Mouse (Mus musculus) megakaryocyte progenitor cell, adult 5-6 weeks (primary cell): ENCODE results near the gene Mpnd. TPM values are rescaled to one million over a fixed set of nuclear protein-coding genes. Genes with fewer than 3 reads are reported as not detected.

Experiments
- ATAC-seq: replicated peaks from 2 replicates; pipeline ENCODE4 v1.8.0; 2016; ENCODE audit warnings: mild to moderate bottlenecking, moderate TSS enrichment, inconsistent platforms; ENCODE audit not compliant: poor library complexity
- total RNA-seq, 2 experiments: library from RNA; stranded (forward) in 1 of 2; stranded (reverse) in 1 of 2; fragments of 157-497, 149-512 nt in 1 of 2; fragments of 200-1000 nt in 1 of 2; gene quantifications; 2 replicates each; pipeline versions ENCODE4 v1.2.3 to v1.2.4; 2015 to 2017

The Mpnd gene
- total RNA-seq, 2 experiments from 2014 or later, result 9.2 to 92.5 TPM

DNA sequence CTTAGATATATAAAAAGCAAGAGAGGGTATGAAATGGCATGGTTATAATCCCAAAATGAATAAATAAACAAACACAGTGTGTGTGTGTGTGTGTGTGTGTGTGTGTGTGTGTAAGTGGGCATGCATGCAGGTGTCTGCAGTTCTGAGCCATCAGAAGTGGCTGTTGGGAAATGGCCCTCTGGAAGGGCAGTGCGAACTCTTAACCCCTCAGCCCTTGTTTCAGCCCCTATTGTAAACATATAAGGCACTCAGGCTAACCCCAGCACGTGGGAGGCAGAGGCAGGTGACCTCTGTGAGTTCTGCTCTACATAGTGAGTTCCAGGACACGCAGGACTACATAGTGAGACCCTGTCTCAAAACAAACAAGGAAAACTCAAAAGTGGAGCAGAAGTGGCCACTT lies 28.2 kb upstream of the Mpnd start:
- no peak for ATAC-seq

DNA sequence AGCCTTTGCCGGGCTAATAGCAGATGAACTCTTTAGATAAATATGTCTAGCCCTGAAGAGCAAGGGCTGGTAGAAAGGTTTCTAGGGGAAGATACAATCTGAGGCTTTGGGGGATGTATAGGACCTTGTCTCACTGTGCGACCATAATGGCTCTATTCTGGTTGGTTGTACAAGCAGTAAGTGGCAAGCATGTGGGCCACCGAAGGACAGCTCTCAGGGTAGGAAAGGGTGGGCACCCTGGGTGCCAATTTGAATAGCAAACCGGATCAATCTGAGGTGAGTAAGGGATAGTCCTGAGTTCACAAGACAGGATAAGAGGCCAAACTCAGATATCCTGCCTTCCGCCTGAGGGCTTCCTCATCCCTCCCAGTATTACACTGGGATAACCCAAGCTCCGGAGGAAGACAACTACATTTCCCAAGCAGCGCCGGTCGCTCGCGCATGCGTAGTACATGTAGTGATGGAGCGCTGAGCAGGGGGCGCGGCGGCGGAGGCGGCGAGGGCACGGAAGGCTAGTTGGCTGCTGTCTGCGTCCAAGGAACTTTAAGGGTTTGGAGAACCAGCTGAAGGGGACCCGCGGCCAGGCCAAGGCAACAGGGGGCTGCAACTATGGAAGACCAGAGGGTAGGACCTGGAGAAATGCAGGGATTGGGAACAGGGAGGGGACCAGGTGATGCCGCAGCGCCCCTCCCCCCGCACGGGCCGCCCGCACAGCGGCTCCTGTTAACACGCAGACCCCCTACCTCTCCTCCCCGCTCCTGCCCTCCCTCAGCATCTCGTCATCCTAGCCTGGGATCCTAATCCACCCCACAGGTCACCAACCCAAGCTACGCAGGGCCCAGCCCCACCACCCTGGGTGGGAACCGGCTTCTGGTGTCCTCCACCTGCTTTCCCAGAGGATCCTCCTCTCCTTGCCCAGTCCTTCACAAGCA lies 19.2 kb upstream of the Mpnd start, which contains the start of gene Fsd1:
TSS of gene Fsd1 (plus strand) at position 480 of the 932 bp plus-strand sequence.
- peak; percentile 29; the same call in 1 of the 2 replicates for ATAC-seq

DNA sequence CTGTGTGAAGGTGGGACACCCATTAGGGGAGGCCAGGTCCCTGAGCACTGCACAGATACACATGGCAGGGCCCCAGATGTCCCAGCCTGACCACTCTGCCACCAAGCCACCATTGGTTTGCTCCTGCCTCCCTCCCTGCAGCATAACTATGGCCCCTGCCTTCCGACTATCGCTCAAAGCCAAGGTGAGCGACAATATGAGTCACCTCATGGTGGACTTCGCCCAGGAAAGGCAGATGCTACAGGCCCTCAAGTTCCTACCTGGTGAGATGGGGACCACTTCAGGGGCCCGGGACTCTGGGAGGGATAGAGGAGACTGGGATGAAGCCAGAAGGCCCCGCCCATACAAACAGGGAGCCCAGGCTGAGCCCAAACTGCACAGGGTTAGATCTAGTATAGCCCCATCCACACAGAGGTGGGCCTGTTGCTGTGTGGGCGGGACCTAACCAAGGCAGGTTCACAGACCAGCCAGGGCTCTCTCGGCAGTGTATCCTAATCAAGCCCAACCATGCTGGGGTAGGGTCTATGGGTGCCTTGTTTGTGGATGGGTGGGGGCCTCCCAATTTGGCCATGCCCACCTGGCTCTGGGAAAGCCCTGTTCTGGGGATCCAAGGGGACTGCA lies 15.1 kb upstream of the Mpnd start:
- no peak for ATAC-seq

DNA sequence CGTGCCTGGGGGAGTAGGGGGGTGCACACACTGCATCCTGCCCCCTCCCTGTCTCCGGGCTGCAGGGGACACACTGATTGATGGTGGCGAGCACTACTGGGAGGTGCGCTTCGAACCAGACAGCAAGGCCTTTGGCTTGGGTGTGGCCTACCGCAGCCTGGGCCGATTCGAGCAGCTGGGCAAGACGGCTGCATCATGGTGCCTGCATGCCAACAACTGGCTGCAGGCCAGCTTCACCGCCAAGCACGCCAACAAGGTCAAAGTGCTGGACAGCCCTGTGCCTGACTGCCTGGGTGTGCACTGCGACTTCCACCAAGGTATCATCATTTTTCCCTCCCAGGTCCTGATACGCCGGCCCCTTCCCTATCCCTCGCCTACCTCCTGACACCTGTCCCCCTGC lies 9.5 kb upstream of the Mpnd start:
- ATAC-seq, result no peak

DNA sequence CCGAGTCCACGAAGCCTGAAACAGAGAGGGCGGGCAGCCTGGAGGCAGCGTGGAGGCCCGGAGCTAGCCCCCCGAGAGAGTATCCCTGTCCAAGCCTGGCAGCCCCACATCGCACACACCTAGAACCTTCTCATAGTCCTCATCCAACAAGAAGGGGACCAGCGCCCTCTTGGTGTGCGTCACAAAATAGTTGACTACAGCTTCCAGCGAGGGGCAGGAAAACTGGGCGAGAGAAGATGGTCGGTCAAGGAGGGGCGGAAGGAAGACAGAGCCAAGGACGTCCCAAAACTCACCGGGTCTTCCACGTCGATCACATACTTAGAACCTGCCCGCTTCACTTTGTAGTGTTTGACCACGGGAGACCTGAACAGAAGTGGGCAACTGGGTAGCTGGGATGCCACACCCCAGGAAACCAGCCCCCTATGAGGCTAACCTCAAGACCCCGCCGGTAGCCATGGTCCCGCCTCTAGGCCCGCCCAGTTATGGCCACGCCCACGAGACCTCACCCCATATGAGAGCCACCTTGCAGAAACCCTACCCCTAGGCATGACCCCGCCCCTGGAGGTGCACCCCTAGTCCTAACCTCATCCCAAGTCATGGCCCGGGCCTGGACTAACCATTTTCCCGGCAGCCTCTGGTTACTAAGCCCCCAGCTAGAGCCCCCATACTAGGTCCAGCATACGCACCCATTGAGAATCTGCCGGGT lies 5.6 kb upstream of the Mpnd start:
- no peak for ATAC-seq

DNA sequence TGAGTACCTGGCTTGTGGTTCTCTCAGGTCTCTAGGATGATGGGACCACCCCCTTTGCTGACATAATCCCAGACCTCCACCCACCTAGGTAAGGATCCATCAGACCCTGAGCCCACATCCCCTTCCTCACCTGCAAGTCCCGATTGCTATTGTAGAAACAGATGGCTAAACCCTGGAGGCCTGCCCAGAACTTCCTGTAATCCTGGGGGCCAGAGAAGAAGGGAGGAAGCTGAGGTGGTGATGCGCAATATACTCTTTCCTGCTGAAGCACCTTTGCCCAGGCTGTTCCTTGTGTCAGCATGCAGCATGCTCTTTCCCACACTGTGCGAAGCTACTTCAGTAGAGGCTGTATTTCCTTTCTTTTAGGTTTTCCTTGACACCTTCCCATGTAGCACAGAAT lies 2.5 kb upstream of the Mpnd start:
- ATAC-seq, result peak; percentile 70

DNA sequence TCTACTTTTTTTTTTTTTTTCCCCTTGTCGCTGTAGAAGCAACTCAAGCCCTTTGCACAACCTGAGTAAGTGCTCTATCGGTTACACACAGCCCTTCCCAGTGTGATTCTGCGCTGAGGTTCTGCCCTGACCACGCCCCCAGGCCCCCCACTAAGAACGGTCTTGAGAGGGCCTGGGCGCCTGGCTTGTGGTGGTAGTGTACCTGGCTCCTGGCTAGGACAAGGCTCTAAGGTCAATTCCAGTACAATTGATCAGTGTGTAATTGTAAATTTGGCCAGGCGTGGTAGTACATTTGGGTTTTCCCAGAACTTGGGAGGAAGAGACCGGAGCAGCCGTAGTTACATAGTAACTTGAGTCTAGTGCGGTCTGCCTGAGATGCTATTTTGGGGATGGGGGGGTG lies 1.4 kb downstream of the Mpnd start:
- no peak for ATAC-seq

DNA sequence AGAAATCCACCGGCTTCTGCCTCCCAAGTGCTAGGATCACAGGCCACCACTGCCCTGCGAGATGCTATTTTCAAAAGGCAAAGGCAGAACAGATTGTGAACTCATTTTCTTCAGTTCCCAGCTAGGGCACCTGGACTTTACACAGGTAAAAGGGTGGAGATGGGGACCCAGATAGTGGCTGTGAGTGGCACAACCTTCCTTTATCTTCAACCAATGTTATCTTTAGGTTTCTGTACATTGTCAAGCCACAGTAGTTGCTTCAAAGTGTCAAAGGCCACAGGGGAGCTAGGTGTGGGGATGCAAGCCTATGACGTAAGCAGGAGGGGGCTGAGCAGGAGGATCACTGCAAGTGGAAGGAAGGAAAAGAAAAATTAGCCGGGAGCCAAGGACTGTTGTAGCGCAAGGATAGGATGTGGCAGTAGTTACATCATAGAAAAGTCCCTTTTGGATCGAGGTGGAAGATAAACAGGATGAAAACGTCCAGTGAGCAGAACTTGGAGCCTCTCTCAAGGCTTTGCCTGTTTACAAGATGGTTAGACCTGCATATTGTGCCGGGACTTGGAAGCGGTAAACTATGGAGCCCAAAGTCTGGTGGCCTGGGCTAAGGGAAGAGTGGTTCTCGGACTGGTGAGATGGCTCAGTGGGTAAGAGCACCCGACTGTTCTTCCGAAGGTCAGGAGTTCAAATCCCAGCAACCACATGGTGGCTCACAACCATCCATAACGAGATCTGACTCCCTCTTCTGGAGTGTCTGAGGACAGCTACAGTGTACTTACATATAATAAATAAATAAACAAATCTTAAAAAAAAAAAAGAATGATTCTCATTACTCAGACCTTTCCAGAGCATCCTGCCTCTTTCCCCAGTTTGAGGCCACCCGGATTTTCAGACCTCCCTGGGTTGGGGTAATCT lies 2.2 kb downstream of the Mpnd start:
- no peak for ATAC-seq

DNA sequence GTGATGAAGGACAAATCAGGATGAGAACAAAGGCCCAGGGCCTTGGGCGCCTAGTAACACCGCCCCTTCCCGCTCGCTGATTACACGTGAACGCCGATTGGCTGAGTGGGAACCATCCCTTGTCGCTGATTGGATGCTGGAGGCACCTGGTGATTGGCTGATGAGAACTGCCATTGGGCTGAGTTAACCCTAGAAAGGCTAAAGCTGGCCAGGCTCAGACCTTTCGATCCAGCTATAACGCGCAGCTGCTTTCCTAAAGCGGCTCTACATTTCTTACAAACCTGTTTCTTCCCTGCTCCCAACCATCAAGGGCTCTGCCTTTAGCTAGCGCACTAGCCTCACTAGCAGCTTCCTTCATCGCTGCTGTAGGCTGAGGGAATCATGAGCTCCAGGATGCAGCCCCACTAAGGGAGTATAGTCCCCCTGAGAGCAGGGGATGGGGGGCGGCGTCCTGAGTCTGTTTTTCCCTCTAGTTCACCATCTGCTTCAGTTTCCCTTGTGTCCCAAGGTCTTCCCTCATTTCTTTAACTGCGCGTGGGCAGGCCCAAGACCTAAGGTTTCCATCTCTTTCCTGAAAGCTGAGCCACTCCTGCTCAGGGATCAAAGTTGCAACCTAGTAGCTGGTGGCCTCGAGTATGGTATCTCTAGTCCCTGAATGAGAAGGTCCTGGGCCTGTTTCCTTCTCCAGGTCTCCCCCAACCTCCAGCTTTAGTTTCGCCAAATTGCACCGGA lies 3.0 kb downstream of the Mpnd start:
- ATAC-seq, result peak; percentile 84

DNA sequence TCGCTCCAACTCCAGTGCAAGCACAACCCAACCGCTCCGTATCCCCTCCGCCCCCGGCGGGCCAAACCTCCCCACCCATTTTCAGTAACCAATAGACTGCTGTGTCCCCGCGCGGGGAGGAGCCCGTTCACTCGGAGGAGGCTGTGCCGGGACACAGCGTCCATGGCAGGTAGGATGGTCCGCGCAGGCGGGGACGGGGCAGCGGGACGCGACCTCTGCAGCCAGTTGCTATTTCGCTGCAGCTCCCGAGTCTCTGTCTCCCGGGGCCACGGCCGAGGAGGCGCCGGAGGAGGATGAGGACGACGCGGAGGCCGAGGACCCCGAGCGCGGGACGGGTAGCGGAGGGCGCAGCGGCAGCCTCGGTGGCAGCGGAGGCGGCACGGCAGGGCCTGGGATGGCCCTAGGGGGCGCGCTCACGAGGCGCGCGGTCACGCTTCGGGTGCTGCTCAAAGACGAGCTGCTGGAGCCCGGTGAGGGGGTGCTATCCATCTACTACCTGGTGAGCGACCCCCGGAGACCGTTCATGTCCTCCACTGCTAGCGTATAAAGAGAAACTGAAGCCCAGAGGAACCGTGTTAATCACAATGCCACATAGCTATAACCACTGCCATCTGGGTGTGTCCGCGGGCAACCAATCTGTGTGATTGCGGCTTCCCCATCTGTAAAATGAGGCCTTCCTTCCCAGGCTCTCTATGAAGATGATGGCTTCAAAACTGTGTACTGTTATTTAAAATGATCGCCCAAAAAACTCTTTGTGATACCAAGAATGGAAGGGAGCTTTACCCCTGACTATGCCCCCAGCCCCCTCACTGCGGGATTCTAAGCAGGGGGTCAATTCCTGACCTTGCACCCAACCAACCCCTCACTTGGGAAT lies 3.8 kb downstream of the Mpnd start:
- peak; percentile 80 for ATAC-seq

DNA sequence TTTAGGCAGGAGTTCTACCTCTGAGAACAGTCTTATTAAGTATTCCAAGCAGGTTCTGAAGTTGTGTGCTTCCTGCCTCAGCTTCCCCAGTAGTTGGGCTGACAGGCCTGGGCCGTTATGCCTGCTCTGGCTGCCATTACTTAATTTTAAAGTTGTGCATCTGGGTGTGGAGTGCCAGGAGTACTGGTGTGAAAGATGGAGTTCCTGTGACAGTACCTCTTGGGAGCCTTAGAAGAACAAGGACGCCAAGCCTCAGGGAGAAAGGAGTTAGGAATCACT lies 4.4 kb downstream of the Mpnd start:
- no peak for ATAC-seq

DNA sequence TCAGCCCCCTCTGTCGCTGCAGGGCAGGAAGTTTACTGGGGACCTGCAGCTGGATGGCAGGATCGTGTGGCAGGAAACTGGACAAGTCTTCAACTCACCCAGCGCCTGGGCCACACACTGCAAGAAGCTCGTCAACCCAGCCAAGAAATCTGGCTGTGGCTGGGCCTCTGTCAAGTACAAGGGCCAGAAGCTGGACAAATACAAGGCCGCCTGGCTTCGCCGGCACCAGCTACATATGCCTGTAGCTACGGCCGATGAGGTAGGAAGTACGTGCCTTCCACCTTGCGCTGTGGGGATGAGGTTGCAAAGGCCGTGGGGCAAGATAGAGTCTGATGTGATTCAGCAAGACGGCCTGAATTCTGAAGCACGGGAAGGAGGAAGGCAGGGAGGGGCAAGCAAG lies 4.7 kb downstream of the Mpnd start:
- no peak for ATAC-seq

DNA sequence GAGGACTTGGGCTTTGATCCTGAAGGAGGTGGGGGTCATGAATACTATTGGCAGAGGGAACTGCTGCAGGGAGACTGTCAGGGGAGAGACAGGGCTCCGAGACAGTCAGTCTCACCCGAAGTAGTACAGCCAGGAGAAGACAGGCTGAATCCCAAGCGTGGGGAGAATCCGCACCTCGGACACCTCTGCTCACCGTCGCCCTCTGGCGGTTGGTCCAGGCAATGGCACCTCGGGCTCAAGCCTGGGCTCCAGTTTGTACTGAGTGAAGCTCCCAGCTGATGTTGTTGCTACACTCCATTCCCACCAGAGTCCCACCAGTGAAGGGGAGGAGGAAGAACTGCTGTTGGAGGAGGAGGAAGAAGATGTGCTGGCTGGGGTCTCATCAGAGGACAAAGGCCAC lies 5.2 kb downstream of the Mpnd start:
- peak; percentile 55 for ATAC-seq

DNA sequence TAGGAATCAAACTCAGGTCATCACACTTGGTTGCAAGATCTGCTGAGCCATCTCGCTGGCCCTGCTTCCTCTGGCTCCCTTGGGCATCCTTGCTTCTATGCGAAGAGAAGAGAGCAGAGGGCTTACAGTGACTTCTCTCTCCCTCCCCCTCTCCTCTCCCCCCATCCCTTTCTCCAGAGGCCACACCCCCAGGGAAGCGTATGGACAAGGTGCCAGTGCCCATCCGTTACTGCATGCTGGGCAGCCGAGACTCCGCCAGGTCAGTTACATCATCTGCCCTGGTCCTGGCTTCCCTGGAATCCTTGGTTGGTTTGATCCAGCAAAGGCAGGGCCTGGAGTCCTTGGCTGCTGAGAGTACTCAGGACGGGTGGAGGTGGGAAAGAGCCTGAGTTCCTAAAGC lies 5.9 kb downstream of the Mpnd start:
- no peak for ATAC-seq

DNA sequence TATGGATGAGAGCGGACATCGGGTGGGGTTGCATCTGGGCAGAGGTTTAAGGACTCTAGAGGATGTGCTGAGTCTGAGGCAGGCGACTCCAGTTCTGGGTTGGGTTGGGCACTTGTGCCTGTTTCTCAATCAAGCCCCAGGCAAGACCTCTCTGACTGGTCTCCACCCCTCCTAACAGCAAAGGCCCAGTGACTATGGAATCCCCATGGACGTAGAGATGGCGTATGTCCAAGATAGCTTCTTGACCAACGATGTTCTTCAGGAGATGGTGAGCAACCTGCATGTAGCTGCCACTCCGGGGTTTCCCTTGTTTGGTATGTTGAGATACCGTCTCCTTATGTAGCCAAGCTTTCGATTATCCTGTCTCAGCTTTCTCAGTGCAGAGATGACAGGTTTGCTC lies 9.8 kb downstream of the Mpnd start:
- no peak for ATAC-seq

DNA sequence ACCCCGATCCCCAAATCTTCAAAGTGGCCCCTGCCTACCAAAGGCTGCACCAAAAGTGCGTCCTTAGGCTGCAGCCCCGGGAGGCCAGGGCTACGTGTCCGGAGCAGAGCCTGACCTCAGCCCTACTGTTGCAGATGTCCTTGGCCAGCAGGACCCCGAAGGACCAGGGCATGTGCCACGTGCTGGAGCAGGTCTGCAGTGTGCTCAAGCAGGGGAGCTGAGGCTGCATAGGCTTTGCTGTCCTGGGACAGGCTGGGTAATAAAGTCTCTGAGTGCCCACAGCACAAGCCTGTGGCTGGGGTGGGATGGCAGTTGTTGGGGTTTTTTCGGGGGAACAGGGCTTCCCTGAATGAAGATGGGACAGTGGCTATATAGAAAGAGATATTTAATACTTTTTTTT lies 10.9 kb downstream of the Mpnd start:
- no peak for ATAC-seq

DNA sequence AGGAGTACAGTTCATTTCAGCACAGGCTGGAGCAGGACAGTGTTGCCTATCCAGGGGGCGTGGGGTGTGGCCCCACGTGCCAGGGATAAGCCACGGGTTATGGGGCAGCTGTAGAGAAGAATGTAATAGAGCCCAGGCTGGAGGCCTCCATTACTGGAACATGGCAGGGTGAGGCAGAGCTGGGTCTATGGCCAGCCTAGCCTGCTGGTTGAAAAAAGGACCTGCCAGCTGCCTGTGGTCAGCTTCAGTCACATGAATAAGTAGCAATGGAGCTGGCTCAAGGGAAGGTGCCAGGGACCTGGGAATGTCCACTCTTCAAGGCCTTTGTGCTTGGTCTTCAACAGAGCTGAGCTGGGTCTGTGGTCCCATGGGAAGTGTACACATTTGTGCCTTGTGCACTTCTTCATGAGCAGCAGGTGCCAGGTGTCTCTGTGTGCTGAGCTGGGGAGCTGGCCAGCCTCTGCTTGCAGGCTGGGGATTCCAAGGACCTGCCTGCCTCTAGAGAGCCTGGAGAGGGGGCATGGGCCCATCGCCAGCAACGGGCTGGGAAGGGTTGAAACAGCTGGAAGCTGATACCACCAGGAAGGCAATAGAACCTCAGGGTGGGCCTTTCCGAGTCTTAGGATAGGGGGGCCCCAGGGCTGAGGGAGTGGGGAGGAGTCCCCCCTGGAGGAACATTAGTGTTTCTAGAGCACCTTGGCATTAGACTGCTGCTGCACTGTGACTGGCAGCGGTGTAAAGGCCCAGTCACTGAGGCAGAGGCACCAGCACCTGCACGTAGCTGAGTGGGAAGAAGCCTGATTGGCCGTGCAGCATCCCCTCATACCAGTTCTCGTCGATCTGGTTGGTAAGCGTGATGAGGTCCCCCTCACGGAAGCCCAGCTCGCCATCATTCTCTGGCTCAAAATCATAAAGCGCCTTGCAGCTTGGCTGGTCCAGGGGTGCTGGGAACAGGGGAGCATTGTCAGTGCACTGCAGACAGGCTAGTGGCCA lies 11.6 kb downstream of the Mpnd start:
- ATAC-seq, result no peak

DNA sequence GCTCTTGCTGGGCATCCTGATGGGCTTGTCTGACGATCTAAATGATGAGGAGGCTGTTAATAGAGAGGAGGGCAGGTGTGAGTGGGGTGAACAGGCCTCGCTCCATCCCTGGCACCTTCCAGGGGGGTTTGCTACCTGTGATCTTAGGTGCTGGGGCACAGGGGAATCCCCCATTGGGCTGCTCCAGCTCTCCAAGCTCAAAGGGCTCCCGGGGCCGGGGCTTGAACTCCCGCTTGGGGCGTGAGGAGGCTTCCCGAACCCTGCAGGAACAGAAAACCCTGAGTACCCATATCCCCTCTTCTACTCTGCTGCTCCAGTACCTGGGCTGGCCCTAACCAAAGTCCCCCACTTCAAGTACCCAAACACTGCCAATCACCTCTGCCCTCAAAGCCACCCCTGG lies 12.3 kb downstream of the Mpnd start:
- no peak for ATAC-seq
